Mouse (Mus musculus) heart, postnatal 0 days (tissue): ENCODE data around the gene Jade3.

Experiments
- CTCF ChIP-seq: IDR thresholded peaks from 2 replicates; pipeline ENCODE4 v1.5.1; 2016; ENCODE audit warnings: antibody characterized with exemption, control low read depth, low read depth
- EP300 ChIP-seq: IDR thresholded peaks from 2 replicates; pipeline ENCODE4 v1.6.1; 2016; ENCODE audit warnings: antibody characterized with exemption, low read depth

DNA sequence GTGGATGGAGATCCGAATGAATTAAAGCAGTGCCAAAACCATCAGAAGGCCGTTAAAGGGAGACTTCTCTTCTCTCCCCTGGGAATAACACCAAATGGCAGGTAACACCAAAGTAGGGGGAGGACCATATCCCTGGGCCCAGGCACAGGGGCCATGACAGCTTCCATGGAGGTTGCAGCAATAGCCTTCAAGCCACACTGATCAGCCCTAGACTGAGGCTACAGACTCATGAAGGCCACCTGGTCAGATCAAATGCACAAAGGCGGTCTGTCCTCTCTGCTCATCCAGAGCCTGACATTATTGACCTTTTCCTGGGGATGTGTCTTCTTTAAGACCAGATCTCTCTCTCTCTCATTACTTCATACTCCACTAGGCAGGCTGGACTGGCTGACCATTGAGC lies 118.4 kb downstream of the Jade3 start:
- TF ChIP-seq CTCF = no peak
- no peak for TF ChIP-seq EP300
